Mouse (Mus musculus): ENCODE data around the gene 5430427O19Rik.

5430427O19Rik gene

GRCm38 (mm10) chrX:85869914-85870483 is at the start of gene 5430427O19Rik:
5430427O19Rik (plus strand) TSS chrX:85870354.
- no peak for DNase-seq

- peak; percentile 61 for DNase-seq
Measured at GRCm38 (mm10) chrX:85827719-85828453, 42.3 kb upstream of the 5430427O19Rik start.

GRCm38 (mm10) chrX:85829000-85829399 is 41.2 kb upstream of the 5430427O19Rik start:
- peak; percentile 84 for DNase-seq

- DNase-seq = no peak
Measured at GRCm38 (mm10) chrX:85839174-85839573, 31.0 kb upstream of the 5430427O19Rik start.

- peak; percentile 60 for DNase-seq
Measured at GRCm38 (mm10) chrX:85855938-85856337, 14.2 kb upstream of the 5430427O19Rik start.

GRCm38 (mm10) chrX:85857169-85857568 is 13.0 kb upstream of the 5430427O19Rik start:
- DNase-seq = no peak

- no peak for DNase-seq
Measured at GRCm38 (mm10) chrX:85868079-85868478, 2.1 kb upstream of the 5430427O19Rik start.

GRCm38 (mm10) chrX:85871371-85872056 is 1.4 kb downstream of the 5430427O19Rik start:
- no peak for DNase-seq

- no peak for DNase-seq
Measured at GRCm38 (mm10) chrX:85874367-85874766, 4.2 kb downstream of the 5430427O19Rik start.

GRCm38 (mm10) chrX:85875951-85876350 is 5.8 kb downstream of the 5430427O19Rik start:
- DNase-seq = peak; percentile 75

- DNase-seq = peak; percentile 41
Measured at GRCm38 (mm10) chrX:85877747-85878146, 7.6 kb downstream of the 5430427O19Rik start.

GRCm38 (mm10) chrX:85878293-85878692 is 8.1 kb downstream of the 5430427O19Rik start:
- DNase-seq = peak; percentile 69

- peak; percentile 60 for DNase-seq
Measured at GRCm38 (mm10) chrX:85879198-85879977, 9.2 kb downstream of the 5430427O19Rik start.

GRCm38 (mm10) chrX:85886651-85887050 is 16.5 kb downstream of the 5430427O19Rik start:
- no peak for DNase-seq

GRCm38 (mm10) chrX:85901195-85901594 is 31.0 kb downstream of the 5430427O19Rik start:
- DNase-seq = no peak

- peak; percentile 60 for DNase-seq
Measured at GRCm38 (mm10) chrX:85919034-85919433, 48.9 kb downstream of the 5430427O19Rik start.

- DNase-seq = peak; percentile 27
Measured at GRCm38 (mm10) chrX:85932991-85933390, 62.8 kb downstream of the 5430427O19Rik start.

Data from kidney, adult 9 months (tissue).